Mouse (Mus musculus): ENCODE measurements around the gene Polr2e. TPM values are rescaled to one million over a fixed set of nuclear protein-coding genes. Genes with fewer than 3 reads are reported as not detected.

Gene Polr2e
- polyA plus RNA-seq (2012; rRNA removed) = 216 and 272 TPM in 2 replicates

DNA sequence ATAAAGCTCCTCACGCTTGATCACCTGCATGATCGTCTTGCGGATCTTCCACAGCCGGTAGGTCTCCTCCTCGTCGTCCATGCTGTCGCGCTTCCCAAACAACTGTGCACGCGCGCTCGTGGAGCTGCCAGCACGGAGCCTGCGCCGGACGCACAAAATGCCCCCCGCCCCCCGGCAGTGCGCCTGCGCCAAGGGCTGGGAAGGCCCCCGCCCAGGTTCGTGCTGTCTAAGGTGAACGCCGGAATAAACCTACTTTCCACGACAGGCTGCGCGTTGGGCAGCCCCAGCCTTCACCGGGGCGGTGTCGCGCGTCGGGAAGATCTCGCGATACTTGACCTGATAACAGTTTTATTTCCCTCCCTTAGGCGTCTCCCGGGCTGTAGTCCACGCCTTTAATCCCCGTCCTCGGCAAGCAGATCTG is at the start of gene Polr2e:
TSS of gene Polr2e (minus strand) at position 237 of the 421 bp plus-strand sequence.
- TF ChIP-seq CTCF (IDR thresholded peaks at IDR 0.05; ENCODE audit: borderline replicate concordance, extremely low read depth, insufficient read depth, insufficient read length) (no peak), POLR2A (IDR thresholded peaks at IDR 0.05; ENCODE audit: borderline replicate concordance, extremely low read depth, insufficient read depth, insufficient read length, poor library complexity, severe bottlenecking) (peak; percentile 50; the same call in 1 of the 2 replicates)
- peak; percentile 99 for DNase-seq (ENCODE audit: low read depth)

- no peak for TF ChIP-seq POLR2A (IDR thresholded peaks at IDR 0.05; ENCODE audit: borderline replicate concordance, extremely low read depth, insufficient read depth, insufficient read length, poor library complexity, severe bottlenecking)
- TF ChIP-seq CTCF (IDR thresholded peaks at IDR 0.05; ENCODE audit: borderline replicate concordance, extremely low read depth, insufficient read depth, insufficient read length) = no peak
- no peak for DNase-seq (ENCODE audit: low read depth)
Measured at GRCm38 (mm10) chr10:80089146-80089545, 49.6 kb upstream of the Polr2e start.

DNA sequence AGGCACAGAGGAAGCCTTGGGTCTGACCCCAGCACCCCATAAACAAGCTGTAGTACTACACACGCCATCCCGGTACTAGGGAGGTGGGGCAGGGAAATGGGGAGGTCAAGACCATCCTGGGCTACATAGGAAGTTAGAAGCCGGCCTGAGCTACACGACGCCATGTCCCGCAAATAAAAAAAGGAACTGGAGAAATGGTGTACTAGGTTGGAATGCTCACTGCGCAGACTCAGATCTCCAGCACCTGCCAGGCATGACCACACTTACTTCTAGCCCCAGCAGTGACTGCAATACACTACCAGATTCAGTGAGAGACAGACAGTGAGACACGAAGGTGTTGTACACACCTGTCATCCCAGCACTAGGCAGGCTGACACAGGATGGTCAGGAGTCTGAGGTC is 47.9 kb upstream of the Polr2e start:
- TF ChIP-seq CTCF (IDR thresholded peaks at IDR 0.05; ENCODE audit: borderline replicate concordance, extremely low read depth, insufficient read depth, insufficient read length) = no peak
- no peak for TF ChIP-seq POLR2A (IDR thresholded peaks at IDR 0.05; ENCODE audit: borderline replicate concordance, extremely low read depth, insufficient read depth, insufficient read length, poor library complexity, severe bottlenecking)
- no peak for DNase-seq (ENCODE audit: low read depth)

DNA sequence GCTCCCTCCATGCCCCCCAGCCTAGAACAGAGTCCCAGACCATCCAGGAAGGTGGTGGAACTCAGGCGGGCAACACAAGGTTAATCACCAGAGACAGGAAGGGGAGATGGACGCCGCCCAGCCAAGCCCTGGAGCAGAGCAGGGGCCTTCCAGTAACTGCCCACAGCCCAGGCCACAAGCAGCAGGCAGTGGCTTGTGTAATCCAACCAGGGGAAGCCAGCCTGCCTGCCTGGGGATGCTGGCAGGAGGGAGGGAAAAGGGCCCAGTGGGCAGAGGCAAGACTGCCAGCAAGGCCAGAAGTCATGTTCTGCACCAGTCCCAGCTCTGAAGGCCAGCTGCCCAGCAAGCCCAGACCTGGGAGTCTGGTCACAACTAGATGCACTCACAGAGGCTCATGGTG is 47.3 kb upstream of the Polr2e start:
- DNase-seq (ENCODE audit: low read depth) = no peak
- TF ChIP-seq POLR2A (IDR thresholded peaks at IDR 0.05; ENCODE audit: borderline replicate concordance, extremely low read depth, insufficient read depth, insufficient read length, poor library complexity, severe bottlenecking) (no peak), CTCF (IDR thresholded peaks at IDR 0.05; ENCODE audit: borderline replicate concordance, extremely low read depth, insufficient read depth, insufficient read length) (no peak)

GRCm38 (mm10) chr10:80084817-80085487 is 45.4 kb upstream of the Polr2e start:
- no peak for TF ChIP-seq CTCF (IDR thresholded peaks at IDR 0.05; ENCODE audit: borderline replicate concordance, extremely low read depth, insufficient read depth, insufficient read length)
- TF ChIP-seq POLR2A (IDR thresholded peaks at IDR 0.05; ENCODE audit: borderline replicate concordance, extremely low read depth, insufficient read depth, insufficient read length, poor library complexity, severe bottlenecking) = no peak
- DNase-seq (ENCODE audit: low read depth) = peak; percentile 32

DNA sequence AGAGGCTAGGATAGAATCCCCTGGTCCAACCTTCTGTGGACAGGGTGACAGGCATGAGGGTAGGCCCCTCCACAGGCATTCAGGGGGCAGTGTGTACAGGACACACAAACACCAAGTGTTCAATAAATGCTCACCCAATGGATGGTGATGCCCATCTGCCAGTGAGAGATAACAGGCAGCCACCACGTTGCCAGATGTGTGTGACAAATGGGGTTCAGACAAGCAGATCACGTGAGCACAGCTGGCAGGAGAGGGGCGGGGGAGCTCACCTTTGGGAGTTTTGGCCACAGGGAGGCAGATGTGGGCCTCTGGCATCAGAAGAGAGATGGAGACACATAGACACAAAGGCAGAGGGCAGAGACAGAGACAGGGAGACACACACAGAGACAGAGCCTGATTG is 41.5 kb upstream of the Polr2e start:
- TF ChIP-seq CTCF (IDR thresholded peaks at IDR 0.05; ENCODE audit: borderline replicate concordance, extremely low read depth, insufficient read depth, insufficient read length) = no peak
- TF ChIP-seq POLR2A (IDR thresholded peaks at IDR 0.05; ENCODE audit: borderline replicate concordance, extremely low read depth, insufficient read depth, insufficient read length, poor library complexity, severe bottlenecking) = no peak
- DNase-seq (ENCODE audit: low read depth) = no peak

GRCm38 (mm10) chr10:80080396-80081070 is 40.9 kb upstream of the Polr2e start:
- TF ChIP-seq CTCF (IDR thresholded peaks at IDR 0.05; ENCODE audit: borderline replicate concordance, extremely low read depth, insufficient read depth, insufficient read length) (no peak), POLR2A (IDR thresholded peaks at IDR 0.05; ENCODE audit: borderline replicate concordance, extremely low read depth, insufficient read depth, insufficient read length, poor library complexity, severe bottlenecking) (no peak)
- DNase-seq (ENCODE audit: low read depth) = no peak

- DNase-seq (ENCODE audit: low read depth) = no peak
- TF ChIP-seq CTCF (IDR thresholded peaks at IDR 0.05; ENCODE audit: borderline replicate concordance, extremely low read depth, insufficient read depth, insufficient read length) = no peak
- TF ChIP-seq POLR2A (IDR thresholded peaks at IDR 0.05; ENCODE audit: borderline replicate concordance, extremely low read depth, insufficient read depth, insufficient read length, poor library complexity, severe bottlenecking) = no peak
Measured at GRCm38 (mm10) chr10:80078366-80078765, 38.8 kb upstream of the Polr2e start.

DNA sequence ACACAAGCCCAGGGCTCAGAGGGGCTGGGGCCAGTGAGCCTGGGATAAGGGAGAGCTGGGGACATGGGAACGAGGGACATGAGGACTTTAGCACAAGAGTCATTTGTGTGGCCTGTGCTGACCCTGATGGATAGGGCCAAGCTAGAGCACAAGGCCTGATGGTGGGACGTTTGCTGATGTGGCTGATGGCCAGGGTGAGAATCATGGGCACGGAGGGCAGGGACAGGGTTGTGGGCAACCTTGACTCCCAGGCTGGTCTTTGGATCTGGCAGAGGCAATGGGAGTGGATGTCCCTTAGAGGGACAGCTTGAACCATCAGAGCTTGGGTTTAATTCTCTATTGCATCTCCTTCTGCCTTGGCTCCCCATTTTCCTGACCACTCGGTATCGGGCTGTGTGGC is 37.7 kb upstream of the Polr2e start:
- TF ChIP-seq POLR2A (IDR thresholded peaks at IDR 0.05; ENCODE audit: borderline replicate concordance, extremely low read depth, insufficient read depth, insufficient read length, poor library complexity, severe bottlenecking) = no peak
- no peak for TF ChIP-seq CTCF (IDR thresholded peaks at IDR 0.05; ENCODE audit: borderline replicate concordance, extremely low read depth, insufficient read depth, insufficient read length)
- DNase-seq (ENCODE audit: low read depth) = no peak

GRCm38 (mm10) chr10:80076386-80076785 is 36.8 kb upstream of the Polr2e start:
- DNase-seq (ENCODE audit: low read depth) = no peak
- TF ChIP-seq POLR2A (IDR thresholded peaks at IDR 0.05; ENCODE audit: borderline replicate concordance, extremely low read depth, insufficient read depth, insufficient read length, poor library complexity, severe bottlenecking) (no peak), CTCF (IDR thresholded peaks at IDR 0.05; ENCODE audit: borderline replicate concordance, extremely low read depth, insufficient read depth, insufficient read length) (no peak)

DNA sequence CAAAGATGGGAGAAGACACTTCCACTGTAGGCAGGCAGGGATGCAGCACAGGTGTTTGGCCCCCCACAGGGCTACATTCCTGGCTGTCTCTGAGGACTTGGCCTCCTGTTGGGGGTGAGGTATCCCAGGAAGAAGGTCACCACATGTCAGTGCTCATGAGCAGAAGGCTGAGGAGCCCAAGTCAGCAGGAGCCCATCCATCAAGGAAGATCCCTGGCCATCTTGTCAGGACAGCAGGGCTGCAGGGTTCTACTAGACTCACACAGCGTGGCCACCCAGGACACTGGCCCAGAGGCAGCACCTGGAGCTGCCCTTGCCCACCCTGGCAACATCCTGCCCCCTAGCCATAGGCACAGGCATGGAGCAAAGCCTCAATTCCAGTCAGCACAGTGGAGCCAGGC is 36.3 kb upstream of the Polr2e start:
- DNase-seq (ENCODE audit: low read depth) = no peak
- TF ChIP-seq CTCF (IDR thresholded peaks at IDR 0.05; ENCODE audit: borderline replicate concordance, extremely low read depth, insufficient read depth, insufficient read length) (no peak), POLR2A (IDR thresholded peaks at IDR 0.05; ENCODE audit: borderline replicate concordance, extremely low read depth, insufficient read depth, insufficient read length, poor library complexity, severe bottlenecking) (no peak)
